Mouse (Mus musculus) gastrocnemius, postnatal 14 days (tissue): ENCODE data around the gene Vmn1r16. TPM values are rescaled to one million over a fixed set of nuclear protein-coding genes. Genes with fewer than 3 reads are reported as not detected.
"Not testable (repeated sequence)": the region's sequence is repeated elsewhere in the genome, so short reads cannot be mapped to it uniquely, and the experiment has no call there.

Experiments used
- DNase-seq: peaks from one replicate; pipeline ENCODE4 v3.0.0; 2021; ENCODE audit warnings: mixed read lengths
- intact Hi-C: fragments of 180-260 bp; cut with DNase I; formaldehyde crosslinking; loops from one replicate; pipeline ENCODE4 v1.15.1; 2025; ENCODE audit warnings: low total_unique reads
- long read RNA-seq, 2 experiments: library from polyadenylated mRNA; stranded (forward); transcript quantifications; one replicate each; pipeline ENCODE4 v2.0.0; 2021
- total RNA-seq, 2 experiments: library from RNA; stranded (reverse); gene quantifications; 2 replicates each; pipeline ENCODE4 v1.2.3; 2021

The Vmn1r16 gene
- total RNA-seq = not detected
- long read RNA-seq, experiment 1 = 0 reads
- long read RNA-seq, experiment 2 = 0 reads

DNA sequence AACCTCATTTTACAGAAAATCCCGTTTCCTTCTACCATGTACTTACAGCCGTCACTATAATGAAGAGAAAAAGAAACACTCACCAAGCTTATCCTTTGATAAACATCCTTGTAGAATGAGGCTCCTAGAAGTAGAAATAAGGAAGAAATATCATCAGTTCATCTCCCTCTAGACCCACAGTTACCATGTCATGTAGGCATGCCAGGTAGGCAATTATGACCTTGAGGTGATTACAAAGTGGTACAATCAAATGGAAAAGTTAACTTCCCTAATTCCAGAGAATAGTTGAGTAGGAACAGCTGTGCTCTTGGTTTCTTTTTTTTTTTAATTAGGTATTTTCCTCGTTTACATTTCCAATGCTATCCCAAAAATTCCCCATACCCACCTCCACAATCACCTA lies at the start of gene Vmn1r16:
Gene Vmn1r16, minus strand, starts transcription at position 101 of the 400 bp plus-strand sequence.
- no peak for DNase-seq
- intact Hi-C loops = no loop called here

DNA sequence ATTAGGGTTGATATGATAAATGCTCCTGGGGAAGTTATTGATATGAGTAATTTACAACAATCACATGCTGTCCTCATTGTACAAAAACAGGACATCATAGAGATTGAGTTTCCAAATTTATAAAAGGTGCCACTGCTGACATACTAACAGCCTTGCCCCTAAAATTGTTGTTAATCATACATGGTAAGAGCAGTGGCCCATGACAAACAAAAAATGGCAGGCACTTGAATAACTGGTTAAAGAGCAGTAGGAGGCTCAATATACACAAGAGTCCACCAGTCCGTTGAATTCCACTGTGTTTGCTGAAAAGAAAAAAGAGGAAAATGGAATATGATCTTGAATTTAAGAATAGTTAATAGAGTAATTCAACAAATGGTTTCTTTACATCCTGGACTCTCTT lies 38.2 kb upstream of the Vmn1r16 start:
- no peak for DNase-seq
- intact Hi-C loops = no loop called here

DNA sequence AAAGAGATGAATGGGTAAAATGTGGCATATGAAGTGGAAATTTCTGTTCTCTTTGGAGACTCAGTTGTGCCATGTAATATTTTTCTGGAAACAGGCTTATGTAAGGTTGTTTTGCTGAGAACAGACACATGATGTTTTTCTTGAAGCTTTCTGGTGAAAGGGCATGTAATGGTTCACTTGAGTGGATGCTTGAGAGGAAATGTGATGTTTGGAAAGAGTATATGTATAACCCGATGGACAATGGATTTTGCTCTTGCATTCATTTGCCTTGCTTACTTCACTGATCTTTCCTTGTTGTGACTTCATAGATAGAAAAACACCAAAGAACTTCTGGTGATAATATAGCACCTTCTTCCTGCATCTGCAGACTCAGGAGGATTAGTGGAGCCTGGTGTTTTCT lies 36.6 kb upstream of the Vmn1r16 start:
- DNase-seq, intact Hi-C loops: not testable (repeated sequence)

DNA sequence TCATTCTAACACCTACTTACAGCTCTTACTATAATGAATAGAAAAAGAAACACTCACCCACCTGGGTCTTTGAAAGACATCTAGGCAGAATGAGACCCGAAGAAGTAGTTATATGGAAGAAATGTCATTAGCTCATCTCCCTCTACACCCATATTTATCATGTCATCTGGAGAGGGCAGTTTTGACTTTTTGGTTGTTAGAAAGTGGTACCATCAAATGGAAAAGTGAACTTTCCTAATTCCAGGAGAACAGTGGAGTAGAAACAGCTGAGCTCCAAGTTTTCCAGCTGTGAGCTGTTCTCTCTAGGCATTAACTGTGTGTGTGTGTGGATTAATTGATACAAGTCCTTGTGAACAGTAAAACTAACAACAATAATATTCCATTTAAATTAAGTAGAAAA lies 34.3 kb upstream of the Vmn1r16 start, which contains the start of gene Vmn1r17:
Gene Vmn1r17, minus strand, starts transcription at position 101 of the 400 bp plus-strand sequence.
- intact Hi-C loops = no loop called here
- DNase-seq = no peak

DNA sequence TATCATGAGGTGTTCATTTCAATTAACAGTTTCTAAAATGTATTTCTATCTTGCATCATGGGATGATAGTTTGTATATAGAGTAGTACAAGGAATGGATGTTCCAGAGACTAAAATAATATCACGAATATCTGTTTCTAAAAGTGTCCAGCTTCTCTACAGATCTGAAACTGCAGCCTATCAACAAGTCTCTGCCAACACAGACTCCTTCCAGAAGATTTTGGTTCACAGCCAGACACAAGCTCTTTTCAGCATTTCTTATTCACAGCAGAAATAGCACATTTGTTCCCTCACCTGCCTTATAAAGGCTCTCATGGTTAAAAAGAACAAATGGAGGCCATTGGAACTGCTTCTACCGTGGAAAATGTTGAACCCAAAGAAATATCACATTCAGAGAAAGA lies 27.6 kb upstream of the Vmn1r16 start:
- no peak for DNase-seq
- intact Hi-C loops = no loop called here

DNA sequence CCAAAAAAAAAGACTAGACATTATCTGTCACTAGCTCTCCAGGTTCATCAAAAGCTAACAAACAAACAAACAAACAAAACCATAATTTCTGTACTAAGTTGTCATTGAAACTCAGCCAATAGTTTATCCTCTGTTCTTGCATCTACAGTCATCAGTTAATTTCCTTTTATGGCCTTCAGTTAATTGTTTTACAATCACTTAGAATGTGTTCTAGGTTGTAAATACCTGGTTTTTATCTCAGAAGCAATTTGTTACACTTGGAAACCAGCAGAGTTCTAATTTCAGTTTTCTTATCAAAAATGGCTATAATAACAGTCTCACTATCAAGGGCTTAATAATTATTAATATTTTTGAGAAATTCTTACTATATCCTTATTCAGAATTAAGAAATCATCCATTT lies 3.1 kb downstream of the Vmn1r16 start:
- no peak for DNase-seq
- intact Hi-C loops = no loop called here

DNA sequence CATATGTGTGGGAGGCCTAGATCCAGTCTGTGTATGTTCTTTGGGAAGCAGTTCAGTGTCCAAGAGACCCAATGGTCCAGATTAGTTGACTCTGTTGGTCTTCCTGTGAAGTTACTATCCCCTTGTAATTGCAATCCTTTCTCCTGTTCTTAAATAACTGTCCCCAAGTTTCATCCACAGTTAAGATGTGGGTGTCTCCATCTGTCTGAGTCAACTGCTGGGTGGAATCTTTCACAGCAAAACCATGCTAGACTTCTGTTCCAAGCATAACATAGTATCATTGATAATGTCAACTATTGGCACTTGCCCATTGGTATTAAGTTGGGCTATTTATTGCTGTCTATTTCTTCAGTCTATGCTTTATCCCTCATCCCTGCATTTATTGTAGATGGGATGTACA lies 50.3 kb downstream of the Vmn1r16 start:
- intact Hi-C loops = no loop called here
- DNase-seq = no peak

DNA sequence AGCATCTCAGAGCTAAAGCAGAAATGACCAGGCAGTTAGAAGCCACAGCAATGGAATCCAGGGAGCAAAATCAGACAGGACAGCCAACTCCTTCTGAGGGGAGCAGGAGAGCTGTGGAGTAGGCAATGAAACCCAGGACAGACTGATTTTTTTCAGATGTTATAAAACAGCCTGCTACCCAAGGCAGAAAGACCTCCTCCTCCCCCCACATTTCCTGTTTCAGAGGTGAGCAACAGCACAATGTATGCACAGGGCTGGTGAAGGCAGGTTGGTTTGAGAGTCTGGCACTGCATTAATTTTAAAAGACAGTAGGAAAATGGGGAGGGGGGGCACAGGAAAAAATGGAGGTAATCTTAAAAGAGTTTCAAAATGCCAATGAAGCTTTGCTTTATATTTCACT lies 56.8 kb downstream of the Vmn1r16 start:
- no peak for DNase-seq
- intact Hi-C loops = no loop called here

DNA sequence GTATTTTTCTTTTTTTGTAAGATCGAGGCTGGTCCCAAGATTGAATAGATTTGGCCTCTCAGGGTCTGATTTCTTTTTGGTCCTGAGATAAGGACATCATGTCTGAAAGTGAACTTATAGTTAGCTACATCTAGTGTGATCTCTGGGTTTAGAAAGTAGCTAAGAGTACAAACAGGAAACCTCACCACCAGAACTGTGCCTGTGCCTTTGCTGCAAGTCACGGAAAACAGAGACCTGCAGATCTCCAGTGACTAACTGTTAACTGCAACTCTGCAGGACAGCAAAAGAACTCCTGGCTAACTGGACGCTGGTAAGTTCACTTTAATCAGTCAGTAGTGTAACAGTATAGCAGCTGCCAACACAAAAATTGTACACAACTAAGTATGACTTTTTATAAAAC lies 57.4 kb downstream of the Vmn1r16 start:
- intact Hi-C loops = no loop called here

More for the DNA sequence above, 57.4 kb downstream of the Vmn1r16 start:
- no peak for DNase-seq

Other genes starting within 250 kb of the Vmn1r16 start
- not detected for gene Vmn1r10, start 220.0 kb downstream of the Vmn1r16 start, total RNA-seq
- not detected for gene Vmn1r11, start 196.0 kb downstream of the Vmn1r16 start, total RNA-seq
- not detected for gene Vmn1r12, start 172.6 kb downstream of the Vmn1r16 start, total RNA-seq
- gene Vmn1r13, start 126.2 kb downstream of the Vmn1r16 start, total RNA-seq = not detected
- not detected for gene Vmn1r14, start 97.8 kb downstream of the Vmn1r16 start, total RNA-seq
- gene Vmn1r15, start 71.5 kb downstream of the Vmn1r16 start, total RNA-seq = not detected
- gene Vmn1r17, start 34.2 kb upstream of the Vmn1r16 start, total RNA-seq = not detected
- not detected for gene Vmn1r18, start 66.3 kb upstream of the Vmn1r16 start, total RNA-seq
- gene Vmn1r19, start 74.3 kb upstream of the Vmn1r16 start, total RNA-seq = not detected
- not detected for gene Vmn1r20, start 99.4 kb upstream of the Vmn1r16 start, total RNA-seq
- gene Ppm1k, start 206.0 kb upstream of the Vmn1r16 start, total RNA-seq = 10 to 100 TPM in 1 of 2 experiments, 1 to 10 TPM in 1; 8.9 to 12.1 TPM